Mouse (Mus musculus) testis, adult 2 months (tissue): ENCODE measurements at regions not wholly inside any gene's neighbourhood (a gene's known extent, or its start where the extent isn't known, plus 50 kb on each side); places are given as distances from the start of the nearest gene placed in this dataset.

Experiments
- CTCF ChIP-seq: fragments of 200-500 bp; IDR thresholded peaks from 2 replicates; pipeline ENCODE4 v1.5.1; 2012; ENCODE audit warnings: low read depth, mild to moderate bottlenecking, inconsistent platforms, low read length, moderate library complexity; ENCODE audit not compliant: control insufficient read depth, insufficient read depth, insufficient replicate concordance
- POLR2A ChIP-seq: fragments of 200-500 bp; IDR thresholded peaks from 2 replicates; pipeline ENCODE4 v1.6.1; 2012; ENCODE audit warnings: low read depth, mild to moderate bottlenecking, inconsistent platforms, low read length, moderate library complexity; ENCODE audit not compliant: control insufficient read depth

DNA sequence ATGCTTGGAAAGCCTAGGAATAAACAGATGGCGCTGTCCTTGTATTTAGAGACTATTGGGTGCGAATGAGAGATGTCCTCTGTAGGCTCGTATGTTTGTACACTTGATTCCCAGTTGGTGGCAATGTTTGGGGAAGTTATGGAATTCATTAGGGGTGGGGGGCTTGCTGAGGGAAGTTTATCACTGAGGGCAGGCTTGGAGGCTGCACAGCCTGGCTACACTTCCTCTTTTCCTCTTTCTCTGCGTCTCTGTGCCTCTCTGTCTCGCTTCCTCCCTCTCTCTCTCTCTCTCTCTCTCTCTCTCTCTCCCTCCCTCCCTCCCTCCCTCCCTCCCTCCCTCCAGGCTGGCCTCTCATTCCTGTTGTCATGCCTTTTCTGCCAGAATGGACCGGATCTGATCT is 104.2 kb upstream of the Arid2 start:
- TF ChIP-seq POLR2A, result no peak
- TF ChIP-seq CTCF, result no peak
